Mouse (Mus musculus) ES-E14 (cell line): ENCODE data around the gene Dffb.

Source experiments
- CHD2 ChIP-seq: IDR thresholded peaks from 2 replicates; pipeline ENCODE4 v1.6.1; 2014; ENCODE audit warnings: mild to moderate bottlenecking, low read depth, low read length, inconsistent platforms
- HCFC1 ChIP-seq: IDR thresholded peaks from 2 replicates; pipeline ENCODE4 v1.6.1; 2012; ENCODE audit warnings: low read length, inconsistent platforms, borderline replicate concordance; ENCODE audit not compliant: insufficient read depth
- MAFK ChIP-seq: IDR thresholded peaks from 2 replicates; pipeline ENCODE4 v1.6.1; 2014; ENCODE audit warnings: mild to moderate bottlenecking, low read depth, low read length, inconsistent platforms; ENCODE audit not compliant: insufficient read depth
- ZC3H11A ChIP-seq: IDR thresholded peaks from 2 replicates; pipeline ENCODE4 v1.6.1; 2012; ENCODE audit warnings: low read depth, mild to moderate bottlenecking, inconsistent platforms, low read length, borderline replicate concordance
- ZNF384 ChIP-seq: IDR thresholded peaks from 2 replicates; pipeline ENCODE4 v1.6.1; 2012; ENCODE audit warnings: low read depth, low read length, inconsistent platforms

- TF ChIP-seq ZNF384 = no peak
- TF ChIP-seq ZC3H11A = no peak
- TF ChIP-seq MAFK = no peak
- 0 out of 2 replicates have a peak, but pooled peaks have one; percentile 22 for TF ChIP-seq CHD2
- TF ChIP-seq HCFC1 = peak; percentile 93
Measured at GRCm38 (mm10) chr4:153974431-153975291, at the start of gene Dffb, which contains the start of gene Cep104.
